Mouse (Mus musculus): ENCODE measurements at regions not wholly inside any gene's neighbourhood (a gene's known extent, or its start where the extent isn't known, plus 50 kb on each side); places are given as distances from the start of the nearest gene placed in this dataset.

DNA sequence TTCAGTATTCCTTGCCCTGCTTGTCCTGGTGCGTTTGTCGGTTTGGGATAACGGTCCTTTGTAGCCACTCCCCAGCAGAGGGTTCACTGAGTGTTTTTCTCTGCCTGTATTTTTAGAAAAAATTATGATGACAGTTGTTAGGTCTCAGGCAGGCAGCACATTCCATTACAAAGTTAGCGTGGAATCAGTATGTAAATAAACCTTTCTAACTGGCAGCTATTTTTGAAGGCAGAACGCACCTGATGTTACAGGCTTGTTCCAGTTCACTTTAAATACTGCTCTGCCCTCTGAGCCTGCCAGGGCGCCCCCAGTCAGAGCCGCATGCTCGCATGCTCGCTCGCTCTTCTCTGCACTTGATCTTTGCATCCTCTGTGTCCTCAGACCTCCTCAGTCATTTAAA lies 331.9 kb downstream of the 3100002H09Rik start:
- ATAC-seq (no peak), DNase-seq (no peak)
- Histone ChIP-seq H3K4me3 (ENCODE audit: low read depth, low read length) (no peak overlapping the region), H3K4me1 (ENCODE audit: insufficient read depth) (peaks cover 3% of the 10 kb centered on the region), H3K27ac (ENCODE audit: low read depth) (no peak overlapping the region), H3K4me2 (ENCODE audit: low read depth, low read length) (no peak overlapping the region), H3K27me3 (ENCODE audit: insufficient read depth, low read length) (peaks cover 28% of the 10 kb centered on the region), H3K9me3 (ENCODE audit: low read length) (no peaks in the 10 kb centered on the region), H3K36me3 (replicated peaks; ENCODE audit: insufficient read depth, low read length) (no peaks in the 10 kb centered on the region), H3K9ac (replicated peaks) (no peak overlapping the region)
- WGBS (ENCODE audit: insufficient replicate concordance), result 21% methylated on average over 10 of the region's 10 CpGs
- TF ChIP-seq CTCF (IDR thresholded peaks at IDR 0.05; ENCODE audit: low read depth) (no peak), EP300 (IDR thresholded peaks at IDR 0.05; ENCODE audit: low read depth) (no peak)

GRCm38 (mm10) chr4:124277456-124278181 lies 333.0 kb downstream of the 3100002H09Rik start:
- no peak for DNase-seq
- TF ChIP-seq CTCF (IDR thresholded peaks at IDR 0.05; ENCODE audit: low read depth) (no peak), EP300 (IDR thresholded peaks at IDR 0.05; ENCODE audit: low read depth) (no peak)
- H3K27me3 ChIP-seq (ENCODE audit: insufficient read depth, low read length), result peaks cover 28% of the 10 kb centered on the region
- no peaks in the 10 kb centered on the region for H3K9me3 ChIP-seq (ENCODE audit: low read length)
- no peak overlapping the region; the same call in 1 of the 2 replicates for H3K9ac ChIP-seq (replicated peaks)
- H3K36me3 ChIP-seq (replicated peaks; ENCODE audit: insufficient read depth, low read length), result no peaks in the 10 kb centered on the region
- WGBS (ENCODE audit: insufficient replicate concordance), result 3% methylated on average over 43 of the region's 43 CpGs
- H3K27ac ChIP-seq (ENCODE audit: low read depth), result no peak overlapping the region
- ATAC-seq, result no peak
- H3K4me2 ChIP-seq (ENCODE audit: low read depth, low read length), result peak overlapping the region; percentile 54
- peaks cover 3% of the 10 kb centered on the region for H3K4me1 ChIP-seq (ENCODE audit: insufficient read depth)
- H3K4me3 ChIP-seq (ENCODE audit: low read depth, low read length), result peak overlapping the region; percentile 31; the same call in 1 of the 2 replicates

- no peak for DNase-seq
- WGBS (ENCODE audit: insufficient replicate concordance), result 9% methylated on average over 21 of the region's 21 CpGs
- H3K27ac ChIP-seq (ENCODE audit: low read depth), result no peak overlapping the region
Measured at GRCm38 (mm10) chr4:124276741-124277455, 333.7 kb downstream of the 3100002H09Rik start.

GRCm38 (mm10) chr4:124272002-124272401 lies 338.6 kb downstream of the 3100002H09Rik start:
- Histone ChIP-seq H3K36me3 (replicated peaks; ENCODE audit: insufficient read depth, low read length) (no peaks in the 10 kb centered on the region), H3K27ac (ENCODE audit: low read depth) (no peak overlapping the region), H3K4me2 (ENCODE audit: low read depth, low read length) (no peak overlapping the region), H3K27me3 (ENCODE audit: insufficient read depth, low read length) (peaks cover 9% of the 10 kb centered on the region), H3K9ac (replicated peaks) (no peak overlapping the region), H3K4me1 (ENCODE audit: insufficient read depth) (peaks cover 1% of the 10 kb centered on the region; the same call in 1 of the 2 replicates), H3K9me3 (ENCODE audit: low read length) (no peaks in the 10 kb centered on the region), H3K4me3 (ENCODE audit: low read depth, low read length) (no peak overlapping the region)
- DNase-seq (no peak), ATAC-seq (no peak)
- TF ChIP-seq CTCF (IDR thresholded peaks at IDR 0.05; ENCODE audit: low read depth) (no peak), EP300 (IDR thresholded peaks at IDR 0.05; ENCODE audit: low read depth) (no peak)
- WGBS (ENCODE audit: insufficient replicate concordance), result 47% methylated on average over 2 of the region's 2 CpGs

More at GRCm38 (mm10) chr4:124276741-124277455, 333.7 kb downstream of the 3100002H09Rik start:
- no peaks in the 10 kb centered on the region for H3K9me3 ChIP-seq (ENCODE audit: low read length)
- H3K4me2 ChIP-seq (ENCODE audit: low read depth, low read length), result peak overlapping the region; percentile 54
- no peaks in the 10 kb centered on the region for H3K36me3 ChIP-seq (replicated peaks; ENCODE audit: insufficient read depth, low read length)
- peaks cover 28% of the 10 kb centered on the region for H3K27me3 ChIP-seq (ENCODE audit: insufficient read depth, low read length)
- H3K4me3 ChIP-seq (ENCODE audit: low read depth, low read length), result peak overlapping the region; percentile 31; the same call in 1 of the 2 replicates
- ATAC-seq, result no peak
- H3K4me1 ChIP-seq (ENCODE audit: insufficient read depth), result peaks cover 3% of the 10 kb centered on the region
- H3K9ac ChIP-seq (replicated peaks), result no peak overlapping the region; the same call in 1 of the 2 replicates
- no peak for TF ChIP-seq EP300 (IDR thresholded peaks at IDR 0.05; ENCODE audit: low read depth)
- no peak for TF ChIP-seq CTCF (IDR thresholded peaks at IDR 0.05; ENCODE audit: low read depth)

- ATAC-seq (no peak), DNase-seq (no peak)
- TF ChIP-seq EP300 (IDR thresholded peaks at IDR 0.05; ENCODE audit: low read depth) (no peak), CTCF (IDR thresholded peaks at IDR 0.05; ENCODE audit: low read depth) (no peak)
- Histone ChIP-seq H3K9ac (replicated peaks) (no peak overlapping the region), H3K9me3 (ENCODE audit: low read length) (no peaks in the 10 kb centered on the region), H3K36me3 (replicated peaks; ENCODE audit: insufficient read depth, low read length) (no peaks in the 10 kb centered on the region), H3K4me3 (ENCODE audit: low read depth, low read length) (no peak overlapping the region), H3K27ac (ENCODE audit: low read depth) (no peak overlapping the region), H3K27me3 (ENCODE audit: insufficient read depth, low read length) (no peaks in the 10 kb centered on the region), H3K4me2 (ENCODE audit: low read depth, low read length) (no peak overlapping the region), H3K4me1 (ENCODE audit: insufficient read depth) (no peaks in the 10 kb centered on the region)
- WGBS (ENCODE audit: insufficient replicate concordance), result 72% methylated on average over 4 of the region's 4 CpGs
Measured at GRCm38 (mm10) chr4:124268404-124268803, 342.2 kb downstream of the 3100002H09Rik start.

- Histone ChIP-seq H3K36me3 (replicated peaks; ENCODE audit: insufficient read depth, low read length) (no peaks in the 10 kb centered on the region), H3K9ac (replicated peaks) (no peak overlapping the region), H3K27ac (ENCODE audit: low read depth) (no peak overlapping the region), H3K4me3 (ENCODE audit: low read depth, low read length) (no peak overlapping the region), H3K27me3 (ENCODE audit: insufficient read depth, low read length) (no peaks in the 10 kb centered on the region), H3K9me3 (ENCODE audit: low read length) (no peaks in the 10 kb centered on the region), H3K4me1 (ENCODE audit: insufficient read depth) (no peaks in the 10 kb centered on the region), H3K4me2 (ENCODE audit: low read depth, low read length) (no peak overlapping the region)
- no peak for DNase-seq
- no peak for ATAC-seq
- WGBS (ENCODE audit: insufficient replicate concordance), result 67% methylated on average over 4 of the region's 4 CpGs
- TF ChIP-seq CTCF (IDR thresholded peaks at IDR 0.05; ENCODE audit: low read depth), result no peak
Measured at GRCm38 (mm10) chr4:124266573-124266972, 344.0 kb downstream of the 3100002H09Rik start.

Data from liver, postnatal 0 days (tissue).